Mouse (Mus musculus): ENCODE measurements around the gene Wasl.

The Wasl gene

DNA sequence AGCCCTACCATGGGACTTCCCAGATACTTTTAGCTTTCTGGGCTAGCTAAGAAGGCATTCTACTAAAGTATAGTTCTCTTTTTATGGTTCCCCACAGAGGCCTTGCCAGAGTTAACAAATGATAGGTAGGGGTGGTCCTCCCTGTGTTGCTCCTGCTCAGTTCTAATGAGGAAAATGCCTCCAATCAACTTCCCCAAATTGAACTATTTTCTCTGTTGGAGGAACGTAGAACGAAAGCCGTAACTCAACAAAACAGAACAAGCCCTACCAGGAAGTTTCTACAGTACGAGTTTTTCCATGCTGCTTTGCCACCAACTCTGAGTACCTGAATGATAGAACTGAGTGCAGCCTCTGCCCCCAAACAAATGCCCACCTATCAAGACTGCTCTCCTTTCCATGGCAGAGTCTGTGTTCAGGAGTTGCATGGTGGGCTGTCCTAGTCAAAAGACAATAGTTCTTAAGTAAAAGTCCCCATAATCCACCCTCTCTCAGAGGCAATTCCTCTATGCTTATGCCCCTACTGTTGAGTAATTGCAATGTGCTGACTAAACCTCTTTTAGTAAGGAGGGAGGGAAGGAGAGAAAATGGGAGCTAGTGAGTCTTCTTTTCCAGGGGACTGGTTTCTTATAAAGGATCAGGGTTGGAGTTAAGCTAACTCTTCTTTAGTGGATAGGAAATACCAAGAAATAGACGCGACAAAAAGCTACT, 19.3 kb downstream of the Wasl start:
- no peak for DNase-seq (ENCODE audit: inconsistent ontology term)

GRCm38 (mm10) chr6:24642960-24643359, 21.8 kb downstream of the Wasl start:
- no peak for DNase-seq (ENCODE audit: inconsistent ontology term)

DNA sequence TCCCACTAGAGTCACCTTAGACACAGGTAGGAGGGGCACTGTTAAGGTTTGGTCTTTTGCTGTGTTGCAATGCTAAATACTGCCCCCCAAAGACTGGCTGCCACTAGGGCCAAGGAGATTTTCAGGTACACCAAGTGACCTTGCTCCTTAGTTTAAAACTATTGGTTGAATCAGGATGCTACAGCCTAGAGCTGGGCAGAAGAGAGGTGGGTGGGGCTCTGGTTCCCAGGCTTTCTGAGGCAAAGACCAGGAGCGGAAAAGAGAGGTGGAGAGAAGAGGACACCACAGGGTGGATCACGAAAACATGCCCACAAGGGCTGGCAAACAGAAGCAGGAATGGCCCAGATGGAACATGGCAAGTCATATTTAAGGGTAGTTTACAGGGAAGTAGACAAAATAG, 22.6 kb downstream of the Wasl start:
- no peak for DNase-seq (ENCODE audit: inconsistent ontology term)

DNA sequence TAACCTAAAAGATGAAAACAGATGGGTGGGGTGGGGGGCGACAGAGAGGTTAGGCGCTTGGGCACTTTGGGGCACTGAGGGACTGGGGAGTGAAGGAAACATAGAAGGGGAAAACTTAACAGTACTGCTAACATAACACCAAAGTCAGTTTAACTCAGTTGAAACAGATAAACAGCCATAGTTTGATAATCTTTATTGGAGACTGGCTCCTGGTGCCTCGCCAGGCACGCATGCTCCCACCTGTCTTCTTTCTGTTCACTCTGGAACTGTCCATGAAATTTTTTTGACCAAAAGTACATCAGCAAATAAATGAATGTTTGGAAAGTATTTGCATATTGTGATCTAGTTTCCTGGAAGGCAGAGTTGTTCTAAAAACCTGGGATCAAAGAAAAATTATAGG, 23.5 kb downstream of the Wasl start:
- no peak for DNase-seq (ENCODE audit: inconsistent ontology term)

DNA sequence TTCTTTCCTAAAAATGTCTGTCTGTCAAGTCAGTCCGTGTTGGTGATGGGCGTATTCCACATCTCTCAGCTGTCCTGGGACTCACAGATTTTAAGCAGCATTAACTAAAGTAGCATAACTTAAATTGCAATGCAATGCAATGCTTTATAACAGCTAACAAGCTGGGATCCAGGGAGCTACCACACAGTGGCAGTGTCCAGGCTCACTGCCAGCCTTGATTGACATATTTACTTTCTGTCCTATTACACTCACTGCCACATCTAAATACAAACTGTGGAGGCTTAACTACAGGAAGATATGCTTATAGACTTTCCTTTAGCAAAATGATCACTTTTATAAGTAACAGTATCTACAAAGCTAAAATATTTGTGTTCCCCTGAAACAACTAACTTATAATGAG, 29.0 kb downstream of the Wasl start:
- DNase-seq (ENCODE audit: inconsistent ontology term): no peak

- no peak for DNase-seq (ENCODE audit: inconsistent ontology term)
These were observed 30.7 kb downstream of the Wasl start for GRCm38 (mm10) chr6:24634065-24634464.

DNA sequence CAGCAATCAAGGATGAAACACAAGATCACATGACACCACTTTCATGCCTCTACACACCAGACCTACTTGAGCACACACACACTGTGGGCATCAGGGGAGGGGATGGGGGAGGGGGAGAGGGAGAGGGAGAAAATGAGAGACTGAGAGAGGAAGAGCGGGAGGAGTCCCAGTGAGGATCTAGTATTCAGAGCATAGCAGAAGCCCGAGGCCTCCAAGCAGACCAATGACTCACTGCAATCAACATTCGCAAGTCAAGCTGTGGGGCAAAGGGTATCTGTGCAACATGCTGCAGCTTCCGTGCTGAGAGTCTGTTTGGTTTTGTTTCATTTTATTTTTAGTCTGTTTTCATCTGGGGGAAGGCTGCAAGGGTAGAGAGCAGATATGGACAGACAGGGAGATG, 32.7 kb downstream of the Wasl start:
- no peak for DNase-seq (ENCODE audit: inconsistent ontology term)

GRCm38 (mm10) chr6:24628499-24628898, 36.3 kb downstream of the Wasl start:
- peak; percentile 46 for DNase-seq (ENCODE audit: inconsistent ontology term)

DNA sequence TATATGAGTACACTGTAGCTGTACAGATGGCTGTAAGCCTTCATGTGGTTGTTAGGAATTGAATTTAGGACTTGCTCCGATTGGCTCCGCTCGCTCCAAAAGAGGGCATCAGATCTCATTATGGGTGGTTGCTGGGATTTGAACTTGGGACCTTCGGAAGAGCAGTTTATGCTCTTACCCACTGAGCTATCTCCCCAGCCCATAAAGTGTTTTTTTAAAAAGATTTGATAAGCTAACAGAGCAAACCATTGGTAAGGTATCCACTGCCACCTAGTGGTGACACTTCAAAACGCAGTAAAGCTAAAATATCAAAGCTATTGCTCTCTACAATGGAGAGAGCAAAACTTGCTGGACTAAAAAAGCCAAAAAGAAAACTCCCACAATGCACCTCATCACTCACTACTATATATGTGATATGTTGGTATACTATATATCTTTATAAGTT, 37.2 kb downstream of the Wasl start:
- DNase-seq (ENCODE audit: inconsistent ontology term): peak; percentile 58

DNA sequence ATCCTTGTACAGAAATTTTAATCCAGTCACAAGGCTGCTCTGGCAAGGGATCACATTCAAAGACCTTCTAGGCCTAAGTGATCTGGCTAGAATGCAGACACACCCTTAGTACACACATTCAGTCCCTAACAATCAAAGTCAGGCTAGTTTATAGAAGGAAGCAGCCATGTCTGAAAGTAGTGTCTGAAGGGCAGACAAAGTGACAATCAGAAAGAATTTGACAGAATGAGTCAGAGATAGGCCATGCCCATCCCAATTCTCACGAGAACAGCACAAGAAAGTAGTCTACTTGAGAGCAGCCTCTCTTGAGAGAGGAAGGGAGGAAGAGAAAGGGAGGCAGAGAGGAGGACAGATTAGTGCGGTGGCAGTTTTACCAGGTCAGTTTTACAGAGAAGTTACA, 42.7 kb downstream of the Wasl start:
- DNase-seq (ENCODE audit: inconsistent ontology term): no peak

- no peak for DNase-seq (ENCODE audit: inconsistent ontology term)
These were observed 43.9 kb downstream of the Wasl start for GRCm38 (mm10) chr6:24620936-24621335.

GRCm38 (mm10) chr6:24619285-24620045, 45.3 kb downstream of the Wasl start:
- no peak for DNase-seq (ENCODE audit: inconsistent ontology term)

DNA sequence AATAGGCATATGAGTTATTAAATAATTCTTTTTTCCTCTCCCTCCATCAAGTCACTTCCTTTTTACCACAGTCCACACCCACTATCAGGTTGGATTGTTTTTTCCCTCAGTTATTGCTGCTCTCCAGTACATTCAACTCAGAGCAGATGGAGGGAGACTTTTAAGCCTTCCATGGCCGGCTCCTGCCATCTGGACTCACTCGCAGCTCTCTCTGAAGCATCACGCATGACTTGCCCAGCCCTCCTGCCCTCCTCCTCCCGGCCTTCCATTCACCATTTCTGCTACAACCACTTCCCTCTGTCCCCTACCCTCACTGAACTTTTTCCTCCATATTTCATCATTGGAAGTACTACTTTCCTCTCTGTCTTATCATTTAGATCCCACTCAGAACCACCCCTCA, 48.1 kb downstream of the Wasl start:
- no peak for DNase-seq (ENCODE audit: inconsistent ontology term)

- peak; percentile 19 for DNase-seq (ENCODE audit: inconsistent ontology term)
These were observed 50.9 kb downstream of the Wasl start for GRCm38 (mm10) chr6:24613918-24614317.

DNA sequence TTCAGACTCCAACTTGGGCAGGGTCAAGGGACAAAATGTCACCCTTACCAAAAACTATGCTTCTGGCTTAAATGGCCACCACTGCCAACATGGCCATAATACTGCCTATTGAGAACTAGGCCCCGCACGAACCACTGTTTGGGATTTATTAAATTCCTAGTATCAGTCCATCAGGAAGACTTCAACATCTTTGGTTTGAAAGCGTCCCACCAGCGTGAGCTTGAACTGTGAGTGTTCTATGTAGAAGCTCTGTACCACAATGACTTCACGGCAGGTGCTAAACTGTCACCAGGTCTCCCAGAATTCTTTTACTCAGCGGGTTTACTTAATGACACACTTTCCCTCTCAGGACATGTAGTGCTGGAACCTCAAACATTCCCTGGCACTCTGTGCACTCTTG, 51.5 kb downstream of the Wasl start:
- no peak for DNase-seq (ENCODE audit: inconsistent ontology term)

DNA sequence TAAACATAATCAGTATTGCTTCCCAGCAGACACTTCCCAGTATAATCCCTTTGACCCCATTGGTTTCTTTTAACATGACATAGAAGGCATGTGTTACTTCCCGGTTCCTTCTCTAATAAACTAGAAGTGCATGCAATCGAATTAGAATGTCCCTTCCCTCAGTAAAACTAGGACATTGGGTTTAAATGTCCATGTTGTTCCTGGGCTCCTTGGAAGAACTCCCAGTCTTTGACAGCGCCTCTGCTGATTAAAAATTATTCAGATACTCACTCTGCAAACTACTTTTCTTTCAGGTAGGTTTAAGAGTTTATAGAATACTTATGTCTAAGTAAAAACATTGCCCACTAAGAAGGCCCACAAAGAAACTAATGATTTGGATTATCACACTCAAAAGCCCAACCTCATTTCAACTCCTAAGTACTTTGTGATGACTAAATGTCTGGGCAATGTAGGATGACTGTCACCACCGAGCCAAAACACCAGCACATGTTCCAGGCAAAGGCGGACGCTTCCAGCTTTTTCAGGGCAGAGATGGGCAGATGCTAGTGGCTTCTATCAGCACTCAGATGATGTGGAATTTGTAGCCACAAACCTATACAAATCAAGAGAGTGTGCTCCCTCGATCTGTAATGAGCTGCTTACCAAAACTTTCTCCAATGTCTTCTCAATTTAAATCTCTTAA, 52.6 kb downstream of the Wasl start:
- peak; percentile 75 for DNase-seq (ENCODE audit: inconsistent ontology term)

DNA sequence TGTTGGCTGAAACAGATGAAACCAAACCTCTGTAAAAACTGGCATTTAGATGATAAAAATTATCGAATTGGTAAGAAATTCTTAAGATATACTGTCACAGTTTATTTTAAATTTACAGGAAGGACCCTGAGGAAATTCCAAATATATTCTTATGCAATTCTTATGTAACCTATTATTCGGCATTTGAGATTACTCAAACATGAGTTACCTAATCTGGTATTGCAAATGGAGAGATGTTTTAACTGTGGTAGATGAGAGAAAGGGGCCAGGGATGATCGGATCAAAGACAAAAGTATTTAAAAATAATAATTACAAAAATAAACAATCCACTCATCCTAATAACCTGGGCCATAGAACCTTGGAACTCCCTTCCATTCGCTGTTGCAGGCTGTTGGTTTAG, 54.5 kb downstream of the Wasl start:
- DNase-seq (ENCODE audit: inconsistent ontology term): no peak

DNA sequence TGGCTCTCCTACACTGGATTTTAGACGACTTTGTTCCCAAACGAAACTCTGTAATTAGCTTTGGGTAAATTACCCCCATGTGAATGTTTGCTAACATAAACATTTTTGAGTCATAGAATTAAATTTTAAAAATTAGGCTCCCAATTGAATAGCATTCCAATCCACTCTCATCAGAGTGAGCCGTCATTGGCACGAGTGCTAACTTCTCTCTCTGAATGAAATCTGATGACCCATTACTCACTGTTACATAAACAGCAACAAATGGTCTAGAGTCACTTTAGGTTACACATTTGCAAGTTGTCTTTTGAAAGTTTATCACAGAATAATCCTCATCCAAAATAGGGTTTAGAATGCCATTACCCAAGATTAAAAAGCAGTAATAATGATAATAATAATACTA, 55.3 kb downstream of the Wasl start:
- DNase-seq (ENCODE audit: inconsistent ontology term): peak; percentile 73

GRCm38 (mm10) chr6:24608682-24609081, 56.1 kb downstream of the Wasl start:
- DNase-seq (ENCODE audit: inconsistent ontology term): peak; percentile 39

GRCm38 (mm10) chr6:24608129-24608528, 56.7 kb downstream of the Wasl start:
- peak; percentile 26 for DNase-seq (ENCODE audit: inconsistent ontology term)

DNA sequence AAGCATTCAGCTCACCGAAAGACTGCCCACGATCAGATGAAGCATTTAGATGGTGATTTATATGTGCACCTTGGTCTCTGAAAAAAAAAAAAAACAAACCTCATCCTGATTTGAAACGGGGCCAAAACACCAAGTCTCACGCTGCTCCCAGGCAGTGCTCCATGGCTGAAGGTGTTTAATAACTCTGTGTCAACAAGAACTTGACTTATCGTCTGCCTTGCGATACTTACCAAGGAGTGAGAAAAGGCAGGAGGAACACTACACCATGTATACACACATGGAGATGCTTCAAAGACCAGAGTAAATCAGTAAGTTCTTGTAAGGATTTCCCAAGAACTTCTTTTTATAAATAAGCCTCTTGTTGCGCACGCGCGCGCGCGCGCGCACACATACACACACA, 57.3 kb downstream of the Wasl start:
- no peak for DNase-seq (ENCODE audit: inconsistent ontology term)

- no peak for DNase-seq (ENCODE audit: inconsistent ontology term)
These were observed 58.3 kb downstream of the Wasl start for GRCm38 (mm10) chr6:24606512-24606911.

DNA sequence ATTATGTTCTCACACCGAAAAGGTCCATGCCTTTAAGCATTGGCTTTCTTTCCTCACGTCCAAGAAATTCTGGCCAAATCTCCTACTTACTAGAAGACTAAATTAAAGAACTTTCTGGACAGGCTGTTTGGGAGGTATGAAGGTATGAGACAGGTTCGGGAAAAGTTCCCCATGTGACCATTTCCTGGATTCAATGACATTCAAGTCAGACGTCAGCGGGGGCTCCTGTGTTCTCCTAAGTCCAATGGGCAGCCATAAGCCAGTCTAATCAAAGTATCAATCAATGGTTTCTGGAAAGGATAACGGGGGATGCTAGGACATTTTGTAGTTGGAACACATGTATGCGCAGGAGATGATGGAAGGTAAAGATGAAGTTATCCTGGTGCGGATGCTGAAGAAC, 59.2 kb downstream of the Wasl start:
- no peak for DNase-seq (ENCODE audit: inconsistent ontology term)
